Mouse (Mus musculus): ENCODE data around the gene Plxna4.

The Plxna4 gene

GRCm38 (mm10) chr6:32588056-32588671, at the start of gene Plxna4:
Gene Plxna4, minus strand, starts transcription at chr6:32588192.
- no peak for DNase-seq (ENCODE audit: low read depth)

GRCm38 (mm10) chr6:32637568-32638183, 49.7 kb upstream of the Plxna4 start:
- DNase-seq (ENCODE audit: low read depth): no peak

GRCm38 (mm10) chr6:32610712-32611111, 22.7 kb upstream of the Plxna4 start:
- no peak for DNase-seq (ENCODE audit: low read depth)

GRCm38 (mm10) chr6:32606787-32607186, 18.8 kb upstream of the Plxna4 start:
- no peak for DNase-seq (ENCODE audit: low read depth)

GRCm38 (mm10) chr6:32605581-32605980, 17.6 kb upstream of the Plxna4 start:
- no peak for DNase-seq (ENCODE audit: low read depth)

GRCm38 (mm10) chr6:32604901-32605300, 16.9 kb upstream of the Plxna4 start:
- no peak for DNase-seq (ENCODE audit: low read depth)

- DNase-seq (ENCODE audit: low read depth): no peak
Measured at GRCm38 (mm10) chr6:32602130-32602529, 14.1 kb upstream of the Plxna4 start.

- DNase-seq (ENCODE audit: low read depth): no peak
Measured at GRCm38 (mm10) chr6:32601306-32601705, 13.3 kb upstream of the Plxna4 start.

GRCm38 (mm10) chr6:32595591-32595990, 7.6 kb upstream of the Plxna4 start:
- DNase-seq (ENCODE audit: low read depth): no peak

- peak; percentile 38 for DNase-seq (ENCODE audit: low read depth)
Measured at GRCm38 (mm10) chr6:32590979-32591758, 3.2 kb upstream of the Plxna4 start.

GRCm38 (mm10) chr6:32589632-32590031, 1.6 kb upstream of the Plxna4 start:
- no peak for DNase-seq (ENCODE audit: low read depth)

GRCm38 (mm10) chr6:32587136-32588009, 619 bp downstream of the Plxna4 start:
- DNase-seq (ENCODE audit: low read depth): no peak

GRCm38 (mm10) chr6:32586821-32587135, 1.2 kb downstream of the Plxna4 start:
- no peak for DNase-seq (ENCODE audit: low read depth)

GRCm38 (mm10) chr6:32586390-32586789, 1.6 kb downstream of the Plxna4 start:
- DNase-seq (ENCODE audit: low read depth): no peak

- DNase-seq (ENCODE audit: low read depth): no peak
Measured at GRCm38 (mm10) chr6:32585211-32585610, 2.8 kb downstream of the Plxna4 start.

- no peak for DNase-seq (ENCODE audit: low read depth)
Measured at GRCm38 (mm10) chr6:32584243-32584880, 3.6 kb downstream of the Plxna4 start.

- DNase-seq (ENCODE audit: low read depth): no peak
Measured at GRCm38 (mm10) chr6:32583582-32583981, 4.4 kb downstream of the Plxna4 start.

GRCm38 (mm10) chr6:32571485-32571884, 16.5 kb downstream of the Plxna4 start:
- no peak for DNase-seq (ENCODE audit: low read depth)

GRCm38 (mm10) chr6:32570445-32570844, 17.5 kb downstream of the Plxna4 start:
- DNase-seq (ENCODE audit: low read depth): no peak

GRCm38 (mm10) chr6:32569919-32570318, 18.1 kb downstream of the Plxna4 start:
- DNase-seq (ENCODE audit: low read depth): no peak

GRCm38 (mm10) chr6:32546915-32547314, 41.1 kb downstream of the Plxna4 start:
- no peak for DNase-seq (ENCODE audit: low read depth)

GRCm38 (mm10) chr6:32544021-32544420, 44.0 kb downstream of the Plxna4 start:
- DNase-seq (ENCODE audit: low read depth): no peak

Data from induced T-regulatory cell, adult 2 months (primary cell).